Mouse (Mus musculus) erythroid progenitor cell, adult 5-6 weeks (primary cell): ENCODE measurements around the gene Ctcf. TPM values are rescaled to one million over a fixed set of nuclear protein-coding genes. Genes with fewer than 3 reads are reported as not detected.
"Not testable (repeated sequence)": the region's sequence is repeated elsewhere in the genome, so short reads cannot be mapped to it uniquely, and the experiment has no call there.

Source experiments
- ATAC-seq: replicated peaks from 2 replicates; pipeline ENCODE4 v1.8.0; 2016; ENCODE audit warnings: moderate number of reproducible peaks, mild to moderate bottlenecking, moderate TSS enrichment, inconsistent platforms; ENCODE audit not compliant: poor library complexity, low FRiP score, severe bottlenecking
- total RNA-seq, 2 experiments: library from RNA; stranded (forward) in 1 of 2; stranded (reverse) in 1 of 2; fragments of 150-400 nt in 1 of 2; fragments of 186-747, 209-891 nt in 1 of 2; gene quantifications; 2 replicates each; pipeline versions ENCODE4 v1.2.3 to v1.2.4; 2015 to 2017; ENCODE audit warnings: low replicate concordance in 2 of 2

Gene Ctcf
- total RNA-seq (2015; ENCODE audit: low replicate concordance), result 154 and 195 TPM in 2 replicates
- total RNA-seq (2017; ENCODE audit: low replicate concordance), result 314 and 346 TPM in 2 replicates

DNA sequence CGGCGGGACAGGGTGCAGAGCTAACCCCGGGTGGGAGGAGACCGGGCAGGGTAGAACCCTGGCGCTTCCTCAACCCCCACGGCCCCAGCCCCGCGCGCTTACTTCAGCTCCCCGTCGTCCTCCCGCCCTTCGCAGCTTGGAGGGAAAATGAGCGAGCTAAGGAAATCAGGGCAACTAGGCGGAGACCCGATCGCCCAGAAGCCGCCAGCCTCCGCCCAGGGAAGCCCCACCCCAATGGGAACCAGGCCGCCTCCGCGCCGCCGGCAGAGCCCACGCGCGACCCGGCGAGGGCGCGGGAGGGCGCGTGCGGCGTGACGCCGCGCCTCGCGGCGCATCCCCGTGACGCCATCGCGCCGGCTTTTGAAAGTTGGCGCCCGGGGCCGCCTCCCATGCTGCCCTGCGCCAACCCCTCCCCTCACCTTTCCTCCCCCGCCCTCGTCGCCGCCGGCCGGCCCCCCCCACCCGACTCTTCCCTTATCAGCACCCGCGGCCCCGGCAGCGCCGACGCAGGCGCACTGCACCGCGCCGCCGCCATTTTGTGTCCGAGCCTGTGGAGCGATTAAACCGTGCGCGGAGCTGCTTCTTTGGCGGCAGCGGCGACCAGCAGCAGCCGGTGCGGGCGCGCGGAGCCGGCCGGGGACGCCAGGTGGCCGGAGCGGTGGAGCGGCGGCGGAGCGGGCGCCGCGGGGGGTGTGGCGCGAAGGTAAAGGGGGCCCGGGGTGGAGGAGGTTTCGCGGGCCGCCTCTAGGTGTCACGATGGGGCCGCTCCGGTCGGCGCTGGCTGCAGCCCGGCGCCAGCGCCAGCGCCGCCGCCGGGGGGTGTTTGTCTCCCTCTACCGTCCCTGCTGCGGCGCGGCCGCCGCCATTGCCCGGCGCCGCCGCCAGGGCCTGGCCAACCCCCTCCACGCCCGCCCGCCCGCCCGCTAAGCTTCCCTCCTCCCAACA lies at the start of gene Ctcf:
Gene Ctcf (plus strand): TSS at position 551 of the 945 bp plus-strand sequence.
- peak; percentile 90 for ATAC-seq

DNA sequence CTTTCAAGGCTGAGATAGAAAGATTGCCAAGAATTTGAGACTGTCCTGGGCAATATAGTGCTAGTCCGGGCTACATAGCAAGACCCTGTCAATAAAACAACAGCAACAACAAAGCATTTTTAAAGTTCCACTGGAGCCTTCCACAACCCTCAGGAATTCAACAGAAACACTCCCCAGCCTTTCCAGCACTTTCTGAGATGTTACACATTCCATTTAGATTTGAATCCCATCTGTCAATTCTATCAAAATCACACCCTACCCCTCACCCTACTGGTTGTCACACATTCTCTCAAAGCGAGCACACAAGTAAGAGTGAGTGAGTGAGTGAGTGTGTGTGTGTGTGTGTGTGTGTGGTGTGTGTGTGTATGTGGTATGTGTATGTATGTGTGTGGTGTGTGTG lies 43.9 kb upstream of the Ctcf start:
- no peak for ATAC-seq

- no peak for ATAC-seq
Observed at GRCm38 (mm10) chr8:105593859-105594258, 42.5 kb upstream of the Ctcf start.

DNA sequence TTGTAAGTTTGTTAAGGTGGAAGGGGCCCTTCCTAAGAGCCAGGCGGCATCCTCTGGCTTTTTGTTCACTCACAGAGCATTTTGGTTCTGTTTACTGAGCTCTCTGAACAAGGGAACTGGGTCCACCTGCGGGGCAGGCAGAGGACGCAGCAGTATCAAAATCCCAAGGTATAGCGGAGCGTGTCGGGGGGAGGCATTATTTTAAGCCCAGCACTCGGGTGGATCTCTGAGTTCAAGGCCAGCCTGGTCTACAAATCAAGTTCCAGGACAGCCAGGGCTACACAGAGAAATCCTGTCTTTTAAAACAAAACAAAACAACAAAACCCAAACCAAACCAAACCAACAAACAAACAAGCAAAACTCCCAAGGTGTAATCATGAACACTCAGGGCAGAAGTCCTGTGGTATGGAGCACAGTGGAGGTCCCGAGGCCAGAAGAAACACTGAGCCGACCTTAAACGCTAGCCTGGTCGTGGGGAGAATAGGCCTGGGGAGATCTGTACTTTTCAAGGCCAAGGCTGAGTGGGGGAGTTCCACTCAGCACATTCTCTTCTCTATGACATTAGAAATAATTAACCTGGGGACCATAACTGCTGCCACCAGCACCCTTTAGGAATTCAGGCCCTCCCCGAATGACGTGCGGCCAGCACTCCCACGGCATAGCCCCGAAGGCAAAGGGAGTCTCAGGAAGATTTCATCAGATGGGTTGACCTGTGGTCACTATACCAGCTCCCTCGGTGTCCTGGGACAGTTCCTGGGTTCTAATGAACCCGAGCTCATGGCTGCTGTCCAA lies 41.7 kb upstream of the Ctcf start:
- no peak for ATAC-seq

DNA sequence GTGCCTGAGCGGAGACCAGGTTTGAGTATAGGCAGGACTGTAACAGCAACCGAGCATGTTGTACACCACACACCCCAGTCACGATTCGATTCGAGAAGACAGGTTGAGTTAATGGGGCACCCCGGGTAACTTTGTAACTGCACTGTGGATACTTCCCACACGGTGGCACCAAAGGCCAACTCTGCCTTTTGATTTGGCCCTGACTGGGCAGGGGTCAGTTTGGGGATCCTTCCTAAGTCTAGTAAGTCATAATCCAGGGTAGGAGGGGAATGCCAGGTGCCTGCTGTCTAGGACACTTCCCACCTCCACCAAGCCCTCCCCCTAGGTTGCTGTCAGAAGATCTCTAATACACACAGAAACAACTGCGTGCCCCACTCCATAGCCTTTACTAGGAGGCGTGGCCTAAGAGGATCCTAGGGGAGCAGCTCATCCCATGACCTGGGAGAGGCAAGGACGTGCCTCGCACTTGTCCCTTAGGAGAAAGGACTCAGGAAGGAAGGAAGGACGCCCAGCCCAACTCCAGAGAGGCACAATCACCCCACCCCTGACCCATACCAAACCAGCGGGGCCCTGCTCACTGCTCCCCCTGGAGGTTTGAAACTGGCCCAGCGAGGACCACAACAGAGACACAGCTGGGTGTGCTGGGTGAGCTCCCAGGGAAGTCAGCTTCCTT lies 39.9 kb upstream of the Ctcf start:
- peak; percentile 89 for ATAC-seq

- no peak for ATAC-seq
Observed at GRCm38 (mm10) chr8:105598777-105599176, 37.6 kb upstream of the Ctcf start.

GRCm38 (mm10) chr8:105601301-105601700 lies 35.1 kb upstream of the Ctcf start:
- ATAC-seq, result no peak

DNA sequence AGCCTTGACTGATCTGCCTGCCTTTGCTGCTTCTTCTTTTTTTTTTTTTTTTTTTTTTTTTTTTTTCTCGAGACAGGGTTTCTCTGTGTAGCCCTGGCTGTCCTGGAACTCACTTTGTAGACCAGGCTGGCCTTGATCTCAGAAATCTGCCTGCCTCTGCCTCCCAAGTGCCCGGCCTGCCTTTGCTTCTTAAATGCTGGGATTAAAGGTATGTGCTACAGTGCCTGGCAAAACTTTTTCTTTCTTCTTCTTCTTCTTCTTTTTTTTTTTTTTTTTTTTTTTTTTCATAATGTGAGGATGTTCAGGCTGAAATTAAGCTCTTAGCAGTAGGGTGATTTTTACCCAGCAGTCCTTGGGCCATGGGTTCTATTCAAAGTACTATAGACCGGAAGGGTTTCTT lies 33.8 kb upstream of the Ctcf start:
- not testable (repeated sequence) for ATAC-seq

GRCm38 (mm10) chr8:105604804-105605381 lies 31.5 kb upstream of the Ctcf start, which contains the start of gene Ripor1:
TSS of gene Ripor1 (plus strand) at chr8:105605255.
- peak; percentile 70 for ATAC-seq

DNA sequence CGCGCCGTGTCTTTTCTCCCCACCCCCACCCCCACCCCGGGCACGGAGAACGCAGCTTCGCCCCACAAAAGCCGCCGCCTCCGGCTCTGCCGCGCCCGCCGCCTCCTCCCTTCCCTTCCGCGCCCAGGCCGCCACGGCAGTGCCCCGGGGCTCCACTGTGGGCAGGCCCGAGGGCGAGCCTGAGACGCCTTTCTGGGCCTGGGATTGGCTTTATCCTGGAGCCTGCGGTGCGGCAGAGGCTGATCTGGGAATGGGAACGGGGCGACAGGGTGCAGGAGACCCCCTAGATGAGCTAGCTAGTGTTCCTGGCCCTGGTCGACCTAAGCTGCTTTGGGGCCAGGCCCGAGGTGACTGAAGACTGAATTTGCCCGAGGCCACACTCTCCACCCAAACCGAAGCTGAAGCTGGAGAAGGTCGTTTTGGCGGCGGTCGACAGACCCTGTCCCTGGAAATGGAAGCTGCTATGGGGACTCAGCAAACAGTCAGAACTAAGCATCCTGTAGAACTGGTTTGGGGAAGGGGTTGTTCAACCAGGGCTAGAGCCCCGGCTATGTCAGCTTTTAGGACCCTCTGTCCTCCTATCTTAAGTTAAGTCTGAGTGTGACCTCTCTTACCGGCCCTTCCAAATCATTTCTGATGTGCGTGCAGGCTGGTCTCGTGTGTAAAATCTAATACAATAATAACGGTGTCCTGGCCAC lies 30.7 kb upstream of the Ctcf start:
- ATAC-seq, result peak; percentile 64

DNA sequence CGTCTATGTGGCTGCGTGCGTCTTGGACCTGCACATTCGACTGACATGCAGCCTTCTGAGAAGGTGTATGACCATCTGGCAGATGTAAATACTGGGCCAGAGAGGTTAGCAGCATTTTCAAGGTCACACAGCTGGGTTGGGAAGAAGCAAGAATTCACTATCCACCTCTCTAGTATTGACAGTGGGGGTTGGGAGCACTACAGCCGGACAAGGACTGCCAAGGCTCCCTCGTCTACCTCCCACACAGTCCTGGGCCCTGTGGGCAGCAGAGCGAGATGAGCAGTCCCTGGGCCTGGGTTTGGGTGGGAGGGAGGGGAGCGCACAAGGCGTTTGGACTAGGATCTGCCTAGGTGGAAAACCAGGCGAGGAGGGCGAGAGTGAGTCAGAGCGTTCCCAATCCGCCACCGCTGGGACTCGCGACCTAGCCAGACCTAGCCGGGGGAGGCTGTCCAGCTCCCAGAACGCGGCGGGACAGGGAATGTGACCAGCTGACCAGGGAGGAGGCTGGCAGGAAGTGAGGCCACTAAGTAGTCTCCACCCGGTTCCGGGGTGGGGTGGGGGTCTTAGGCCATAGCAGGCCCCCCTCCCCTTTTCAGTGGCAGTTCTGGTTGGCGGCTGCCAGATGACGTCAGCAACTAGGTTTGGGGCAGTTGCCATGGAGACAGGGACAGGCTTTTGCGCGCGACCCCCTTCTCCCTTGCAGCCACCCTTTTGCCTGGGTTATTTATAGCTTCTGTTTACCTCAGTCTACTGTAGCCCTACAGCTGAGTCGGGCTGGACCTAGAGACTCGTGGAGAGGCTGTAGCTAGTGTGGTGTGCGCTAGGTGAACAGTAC lies 30.0 kb upstream of the Ctcf start:
- ATAC-seq, result no peak

DNA sequence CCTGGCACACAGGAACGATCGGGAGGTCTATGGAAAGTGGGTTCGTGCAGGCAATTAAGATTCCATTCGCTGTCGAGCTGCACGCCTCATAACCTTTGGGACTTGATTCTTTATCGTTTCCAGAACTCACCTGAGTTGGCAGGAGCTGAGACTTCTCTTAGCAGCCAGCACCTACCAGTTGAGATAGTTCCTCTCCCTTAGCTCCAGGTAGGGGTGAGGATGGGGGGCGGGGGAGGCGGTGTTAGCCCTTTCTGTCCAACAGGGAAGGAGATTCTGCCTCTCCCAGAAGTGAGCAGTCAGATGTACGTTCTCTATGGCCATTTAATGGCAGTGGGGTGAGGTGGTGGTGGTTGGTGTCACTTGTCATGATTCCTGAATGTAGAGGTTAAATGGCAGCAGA lies 29.3 kb upstream of the Ctcf start:
- no peak for ATAC-seq

DNA sequence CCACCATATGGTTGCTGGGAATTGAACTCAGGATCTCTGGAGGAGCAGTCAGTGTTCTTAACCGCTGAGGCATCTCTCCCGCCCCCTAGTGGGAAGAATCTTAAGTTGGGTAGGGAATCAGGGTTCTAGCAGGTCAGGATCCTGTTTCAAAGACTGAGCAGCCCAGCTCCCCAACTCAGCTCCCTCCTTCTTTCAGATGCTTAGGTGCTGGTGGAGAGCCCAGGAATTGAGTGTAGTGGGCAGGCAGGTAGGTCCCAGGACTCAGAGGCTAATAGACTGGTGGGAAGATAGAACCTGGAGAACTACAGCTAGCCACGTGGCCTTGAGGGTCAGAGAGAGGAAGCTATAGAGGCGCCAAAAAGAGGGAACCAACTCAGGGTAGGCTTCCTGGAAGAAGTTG lies 28.7 kb upstream of the Ctcf start:
- no peak for ATAC-seq

- no peak for ATAC-seq
Observed at GRCm38 (mm10) chr8:105609355-105609754, 27.0 kb upstream of the Ctcf start.

DNA sequence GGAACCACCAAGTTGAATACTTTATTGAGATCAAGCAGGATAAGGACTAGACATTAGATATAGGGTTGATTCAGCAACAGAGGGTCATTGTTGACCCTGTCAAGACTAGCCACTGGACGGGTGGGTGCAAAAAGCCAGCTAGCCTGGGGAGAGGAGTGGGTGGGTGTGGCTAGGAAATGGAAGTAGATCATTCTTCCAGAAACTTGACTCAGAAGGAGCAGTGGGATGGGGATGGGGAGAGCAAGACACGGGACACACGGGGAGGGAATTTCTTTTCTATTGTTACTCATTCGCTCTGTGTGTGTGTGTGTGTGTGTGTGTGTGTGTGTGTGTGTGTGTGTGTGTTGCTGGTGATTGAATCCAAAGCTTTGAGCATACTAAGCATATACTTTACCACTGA lies 26.6 kb upstream of the Ctcf start:
- no peak for ATAC-seq

GRCm38 (mm10) chr8:105611836-105612235 lies 24.5 kb upstream of the Ctcf start:
- no peak for ATAC-seq

GRCm38 (mm10) chr8:105613037-105613436 lies 23.3 kb upstream of the Ctcf start:
- ATAC-seq, result peak; percentile 69

DNA sequence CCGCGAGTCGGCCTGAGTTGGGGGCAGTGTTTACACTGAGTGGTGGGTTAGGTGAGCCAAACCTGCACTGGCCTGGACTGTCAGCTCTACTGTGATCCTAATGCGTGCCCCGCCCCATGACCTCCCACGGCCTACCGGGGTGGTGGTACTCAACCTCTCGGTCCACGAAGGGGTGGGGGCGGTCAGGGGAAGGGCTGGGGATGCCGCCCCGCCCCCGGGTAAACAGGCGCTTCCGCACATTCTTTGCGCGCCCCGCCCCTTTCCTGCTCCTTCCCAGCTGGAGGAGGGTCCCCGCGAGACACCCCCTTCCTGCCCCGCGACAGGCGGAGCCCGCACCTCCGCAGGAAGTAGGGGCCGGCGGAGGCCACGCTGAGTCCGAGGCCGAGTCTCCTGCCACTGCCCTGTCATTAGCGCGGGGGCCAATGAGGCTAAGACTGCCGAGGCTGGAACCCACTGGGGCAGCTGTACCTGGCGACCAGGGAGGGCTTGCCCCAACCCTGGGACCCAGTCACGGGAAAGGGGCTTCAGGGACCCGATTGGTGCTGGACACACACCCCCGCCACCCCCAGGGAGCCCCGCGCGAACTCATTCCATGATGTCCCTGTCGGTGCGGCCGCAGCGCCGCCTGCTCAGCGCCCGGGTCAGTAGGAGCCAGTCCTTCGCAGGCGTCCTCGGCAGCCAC lies 22.4 kb upstream of the Ctcf start:
- no peak for ATAC-seq
